Mouse (Mus musculus) megakaryocyte progenitor cell, adult 5-6 weeks (primary cell): ENCODE measurements around the gene Phf13. TPM values are rescaled to one million over a fixed set of nuclear protein-coding genes. Genes with fewer than 3 reads are reported as not detected.

Experiments
- ATAC-seq: replicated peaks from 2 replicates; pipeline ENCODE4 v1.8.0; 2016; ENCODE audit warnings: mild to moderate bottlenecking, moderate TSS enrichment, inconsistent platforms; ENCODE audit not compliant: poor library complexity
- total RNA-seq, 2 experiments: library from RNA; stranded (forward) in 1 of 2; stranded (reverse) in 1 of 2; fragments of 157-497, 149-512 nt in 1 of 2; fragments of 200-1000 nt in 1 of 2; gene quantifications; 2 replicates each; pipeline versions ENCODE4 v1.2.3 to v1.2.4; 2015 to 2017

Phf13 gene
- total RNA-seq, 2 experiments from 2014 or later, result 2.7 to 2.8 TPM

- ATAC-seq, result no peak
These were observed 42.8 kb downstream of the Phf13 start for GRCm38 (mm10) chr4:151953209-151953608.

- ATAC-seq, result no peak
These were observed 47.3 kb downstream of the Phf13 start for GRCm38 (mm10) chr4:151948497-151949471.

- no peak for ATAC-seq
These were observed 49.8 kb downstream of the Phf13 start for GRCm38 (mm10) chr4:151946211-151946610.

Other genes starting within 250 kb of the Phf13 start
- gene Camta1, start 134.4 kb downstream of the Phf13 start, total RNA-seq (2015), result 77.9 and 81.5 TPM in 2 replicates
- 16.3 and 40.1 TPM in 2 replicates for gene Camta1, start 134.4 kb downstream of the Phf13 start, total RNA-seq (2017)
- 35.5 and 45.2 TPM in 2 replicates for gene Dnajc11, start 62.6 kb downstream of the Phf13 start, total RNA-seq (2015)
- gene Dnajc11, start 62.6 kb downstream of the Phf13 start, total RNA-seq (2017), result 89.2 and 106 TPM in 2 replicates
- gene Thap3, start 7.3 kb downstream of the Phf13 start, total RNA-seq (2015), result 7.2 and 8.0 TPM in 2 replicates
- 6.1 and 6.4 TPM in 2 replicates for gene Thap3, start 7.3 kb downstream of the Phf13 start, total RNA-seq (2017)
- gene Klhl21, start 12.5 kb upstream of the Phf13 start, total RNA-seq (2015), result 3.4 and 3.6 TPM in 2 replicates
- gene Klhl21, start 12.5 kb upstream of the Phf13 start, total RNA-seq (2017), result 6.6 and 7.9 TPM in 2 replicates
- gene Zbtb48, start 31.4 kb upstream of the Phf13 start, total RNA-seq (2015), result 7.4 and 10.3 TPM in 2 replicates
- gene Zbtb48, start 31.4 kb upstream of the Phf13 start, total RNA-seq (2017), result 4.8 and 6.6 TPM in 2 replicates
- 0.71 and 0.91 TPM in 2 replicates for gene Tas1r1, start 42.3 kb upstream of the Phf13 start, total RNA-seq (2015)
- gene Tas1r1, start 42.3 kb upstream of the Phf13 start, total RNA-seq (2017), result 1.2 and 3.2 TPM in 2 replicates
- gene Nol9, start 43.1 kb upstream of the Phf13 start, total RNA-seq (2015), result 26.9 and 28.4 TPM in 2 replicates
- gene Nol9, start 43.1 kb upstream of the Phf13 start, total RNA-seq (2017), result 33.4 and 35.1 TPM in 2 replicates
- gene Plekhg5, start 76.2 kb upstream of the Phf13 start, total RNA-seq (2015), result 0.66 and 1.2 TPM in 2 replicates
- gene Plekhg5, start 76.2 kb upstream of the Phf13 start, total RNA-seq (2017), result 1.6 and 2.6 TPM in 2 replicates
- gene Tnfrsf25, start 119.7 kb upstream of the Phf13 start, total RNA-seq (2015), result 1.5 TPM in 1 of 2 replicates, not detected in the other
- 0.10 TPM in 1 of 2 replicates, not detected in the other for gene Tnfrsf25, start 119.7 kb upstream of the Phf13 start, total RNA-seq (2017)
- 1.1 and 1.3 TPM in 2 replicates for gene Espn, start 156.1 kb upstream of the Phf13 start, total RNA-seq (2015)
- gene Espn, start 156.1 kb upstream of the Phf13 start, total RNA-seq (2017), result 0.91 TPM in 1 of 2 replicates, not detected in the other
- not detected in 2 replicates for gene Hes2, start 162.6 kb upstream of the Phf13 start, total RNA-seq (2015)
- not detected in 2 replicates for gene Hes2, start 162.6 kb upstream of the Phf13 start, total RNA-seq (2017)
- gene Acot7, start 181.9 kb upstream of the Phf13 start, total RNA-seq (2015), result 75.9 and 76.7 TPM in 2 replicates
- gene Acot7, start 181.9 kb upstream of the Phf13 start, total RNA-seq (2017), result 72.6 and 79.3 TPM in 2 replicates